Mouse (Mus musculus): ENCODE results near the gene Cux2.
"Not testable (repeated sequence)": the region's sequence is repeated elsewhere in the genome, so short reads cannot be mapped to it uniquely, and the experiment has no call there.

Cux2 gene

GRCm38 (mm10) chr5:121867963-121868362 is 181.9 kb downstream of the Cux2 start:
- no peak for DNase-seq (ENCODE audit: low spot score in 2 of 2)

- no peak for DNase-seq (ENCODE audit: low spot score in 2 of 2)
Measured at GRCm38 (mm10) chr5:121864330-121864729, 185.6 kb downstream of the Cux2 start.

GRCm38 (mm10) chr5:121861964-121862363 is 187.9 kb downstream of the Cux2 start:
- no peak for DNase-seq (ENCODE audit: low spot score in 2 of 2)

DNA sequence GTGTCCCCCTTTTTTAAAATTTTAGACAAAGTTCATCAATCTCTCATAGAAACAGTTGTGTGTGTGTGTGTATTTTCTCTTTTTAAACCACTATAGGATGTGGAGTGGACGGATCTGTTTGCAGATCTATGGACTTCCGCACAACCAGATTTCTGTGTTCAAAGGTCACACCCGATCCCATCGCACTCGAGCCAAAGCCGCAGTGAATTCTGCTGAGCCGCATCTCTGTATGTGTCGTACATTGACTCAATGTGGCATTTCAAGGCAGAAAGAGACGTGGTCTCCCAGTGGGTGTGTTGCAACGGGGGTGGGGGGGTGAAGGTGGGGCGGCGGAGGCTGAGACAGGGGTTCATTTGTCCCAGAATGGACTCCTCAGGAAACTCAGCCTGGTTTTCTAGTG is 191.5 kb downstream of the Cux2 start:
- no peak for DNase-seq (ENCODE audit: low spot score in 2 of 2)

GRCm38 (mm10) chr5:121856740-121857139 is 193.2 kb downstream of the Cux2 start:
- no peak for DNase-seq (ENCODE audit: low spot score in 2 of 2)

DNA sequence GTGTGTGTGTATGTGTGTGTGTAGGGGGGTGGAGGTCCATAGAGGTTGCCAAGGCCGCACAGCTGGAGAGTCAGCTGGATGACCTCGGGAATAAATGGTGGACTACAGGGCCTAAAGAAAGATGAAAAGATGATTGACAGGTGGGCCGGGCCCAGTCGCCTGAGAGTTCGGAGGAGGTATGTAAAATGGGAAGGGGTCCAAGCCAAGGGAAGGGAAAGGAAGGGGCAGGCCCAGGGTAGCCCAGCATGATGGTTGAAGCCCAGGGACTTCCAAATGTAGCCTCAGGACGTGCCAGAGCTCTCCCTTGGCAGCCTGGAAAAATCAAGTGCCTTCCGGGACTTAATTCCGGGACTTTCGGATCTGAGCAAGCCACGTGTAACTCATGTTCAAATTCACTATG is 195.1 kb downstream of the Cux2 start:
- no peak for DNase-seq (ENCODE audit: low spot score in 2 of 2)

DNA sequence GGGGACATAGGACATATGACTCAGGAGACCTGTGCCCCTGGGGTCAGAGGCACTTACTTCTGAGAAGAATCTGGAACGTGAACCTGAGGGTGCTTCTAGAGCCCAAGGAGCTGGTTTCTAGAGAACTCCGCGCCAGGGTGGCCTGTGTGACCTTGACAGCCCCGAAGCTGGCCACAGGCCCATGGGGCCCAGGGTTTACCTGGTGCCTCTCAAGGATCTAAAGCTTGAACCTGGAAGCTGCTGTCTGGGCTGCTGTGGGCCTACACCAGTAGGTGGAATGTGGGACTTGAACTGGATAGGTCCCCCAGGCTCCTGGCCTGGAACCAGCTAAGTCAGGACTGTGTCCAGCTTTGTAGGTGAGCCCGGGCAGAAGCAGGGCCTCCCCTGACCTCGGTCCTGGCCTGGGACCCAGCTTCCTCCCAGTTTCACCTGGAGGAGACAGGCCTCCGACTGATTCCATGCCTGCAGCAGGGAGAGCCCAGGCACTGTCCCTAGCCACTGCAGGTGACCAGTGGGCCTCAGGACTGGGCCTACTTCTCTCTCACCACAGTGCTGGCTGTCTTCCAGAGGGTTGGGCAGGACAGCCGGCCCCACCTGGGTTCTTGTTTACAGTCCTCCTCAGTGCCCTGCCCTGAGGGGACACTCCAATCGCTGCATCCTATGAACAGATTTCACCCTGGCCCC is 196.4 kb downstream of the Cux2 start:
- no peak for DNase-seq (ENCODE audit: low spot score in 2 of 2)

- DNase-seq (ENCODE audit: low spot score in 2 of 2), result no peak
Measured at GRCm38 (mm10) chr5:121849478-121850349, 200.2 kb downstream of the Cux2 start.

DNA sequence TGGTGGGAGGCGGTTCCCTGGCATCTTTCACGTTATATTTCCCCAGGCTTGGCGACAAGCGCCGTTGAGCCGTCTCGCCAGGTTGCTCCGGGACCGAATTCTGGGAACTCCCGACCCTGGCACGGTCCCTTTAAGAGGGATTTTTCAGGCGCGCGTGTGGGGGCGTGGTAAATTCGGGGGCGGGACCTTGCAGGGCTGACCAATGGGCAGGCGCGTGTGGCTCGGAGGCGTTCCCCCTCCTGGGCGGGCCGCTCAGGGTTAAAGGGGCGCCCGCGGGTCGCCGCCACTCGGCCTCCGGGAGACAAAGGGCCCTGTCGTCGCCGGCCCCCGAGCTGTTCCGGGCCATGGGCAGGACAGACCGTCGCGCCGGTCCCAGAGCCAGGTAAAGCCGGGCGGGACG is 201.2 kb downstream of the Cux2 start, which contains the start of gene Pheta1:
Gene Pheta1, plus strand, starts transcription at position 242 of the 400 bp plus-strand sequence.
- peak; percentile 83 to 88 for DNase-seq (ENCODE audit: low spot score in 2 of 2)

GRCm38 (mm10) chr5:121848035-121848519 is 201.8 kb downstream of the Cux2 start:
- DNase-seq (ENCODE audit: low spot score in 2 of 2), result no peak

GRCm38 (mm10) chr5:121847269-121847668 is 202.6 kb downstream of the Cux2 start:
- not testable (repeated sequence) for DNase-seq (ENCODE audit: low spot score in 2 of 2)

DNA sequence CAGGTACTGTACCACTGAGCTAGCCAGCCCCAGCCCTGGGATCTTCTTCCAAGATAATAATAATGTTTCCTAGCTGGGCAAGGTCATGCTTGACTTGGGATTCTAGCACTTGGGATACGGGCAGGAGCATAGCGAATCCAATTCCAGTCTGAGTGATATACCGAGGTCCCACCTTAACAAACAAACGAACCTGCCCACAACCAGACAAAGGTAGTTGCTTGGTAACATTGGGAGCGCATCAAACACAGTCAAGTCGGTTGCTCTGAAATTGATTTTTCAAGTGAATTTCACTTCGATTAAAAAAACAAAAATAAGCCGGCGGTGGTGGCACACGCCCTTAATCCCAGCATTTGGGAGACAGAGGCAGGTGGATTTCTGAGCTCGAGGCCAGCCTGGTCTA is 203.6 kb downstream of the Cux2 start:
- no peak for DNase-seq (ENCODE audit: low spot score in 2 of 2)

DNA sequence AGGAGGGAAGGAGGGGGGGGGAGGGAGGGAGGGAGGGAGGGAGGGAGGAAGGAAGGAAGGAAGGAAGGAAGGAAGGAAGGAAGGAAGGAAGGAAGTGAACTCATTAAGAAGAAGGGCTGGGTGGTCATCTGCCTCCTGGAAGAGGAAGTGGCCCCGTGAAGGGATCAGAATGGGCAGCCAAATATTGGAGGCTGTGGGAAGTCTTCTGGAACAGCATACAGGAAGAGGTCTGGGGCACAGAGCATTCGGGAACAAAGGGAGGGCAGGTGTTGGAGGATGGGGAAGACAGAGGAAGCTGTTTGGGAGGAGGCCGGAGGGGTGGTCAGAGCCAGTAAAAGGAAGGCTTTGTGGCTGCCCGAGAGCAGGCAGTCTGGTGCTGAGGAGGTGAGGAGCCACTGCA is 204.5 kb downstream of the Cux2 start:
- DNase-seq (ENCODE audit: low spot score in 2 of 2), result no peak

DNA sequence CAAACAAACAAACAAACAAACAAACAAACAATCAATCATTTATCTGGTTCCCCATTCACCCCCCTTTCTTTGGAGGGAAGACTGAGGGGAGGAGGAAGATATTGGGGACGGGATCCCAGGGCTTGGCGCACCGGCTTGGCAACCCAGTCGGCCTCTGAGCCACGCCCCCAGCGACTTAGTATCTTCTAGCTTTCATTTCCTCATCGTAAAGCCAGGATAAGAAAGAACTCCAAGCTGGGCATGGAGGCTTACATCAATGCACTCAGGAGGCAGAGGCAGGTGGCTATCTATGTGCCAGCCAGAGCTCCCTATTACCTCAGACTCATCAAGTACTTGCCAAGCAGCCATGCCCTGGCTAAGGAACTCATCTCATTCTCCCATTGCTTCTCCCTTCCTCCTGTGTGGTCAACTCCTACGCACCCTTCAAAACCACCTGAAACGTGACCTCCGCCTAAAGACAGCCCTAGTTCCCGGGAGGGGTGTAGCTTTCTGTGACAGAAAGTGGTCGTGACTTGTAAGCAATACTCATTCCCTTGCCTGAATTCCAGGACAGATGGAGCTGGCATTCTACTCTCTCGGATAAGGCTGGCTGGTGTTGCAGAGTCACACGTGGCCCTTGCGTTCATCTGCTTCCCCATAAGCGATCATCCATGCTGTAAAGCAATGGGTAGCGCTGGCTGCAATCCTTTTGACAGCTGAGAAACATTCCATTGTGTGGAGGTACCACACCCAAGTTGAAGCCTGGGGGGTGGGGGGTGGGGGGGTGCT is 206.6 kb downstream of the Cux2 start:
- peak in 1 of 2 experiments; percentile 47 for DNase-seq (ENCODE audit: low spot score in 2 of 2)

DNA sequence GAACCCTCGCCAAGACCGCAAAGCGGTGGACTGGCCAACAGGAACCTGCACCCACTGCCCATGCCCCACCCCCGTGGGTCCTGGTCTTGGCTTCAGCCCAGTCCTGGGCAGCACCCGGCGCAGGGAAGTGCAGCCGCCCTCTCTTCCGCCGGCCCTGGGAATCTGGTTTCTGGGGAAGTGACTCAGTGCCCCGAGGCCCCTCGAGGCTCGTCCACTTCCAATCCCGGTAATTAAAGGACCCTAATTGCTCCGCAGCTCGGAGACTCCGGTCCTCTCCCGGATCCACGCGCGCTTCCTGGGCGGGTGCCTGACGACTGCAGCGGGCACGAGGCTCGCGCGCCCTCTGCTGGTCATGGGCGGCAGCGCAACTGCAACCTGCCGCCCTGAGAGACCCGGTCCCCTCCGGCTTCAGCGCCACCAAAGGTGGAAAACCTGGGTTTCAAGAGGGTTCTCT is 207.2 kb downstream of the Cux2 start:
- DNase-seq (ENCODE audit: low spot score in 2 of 2), result peak; percentile 77 to 80

DNA sequence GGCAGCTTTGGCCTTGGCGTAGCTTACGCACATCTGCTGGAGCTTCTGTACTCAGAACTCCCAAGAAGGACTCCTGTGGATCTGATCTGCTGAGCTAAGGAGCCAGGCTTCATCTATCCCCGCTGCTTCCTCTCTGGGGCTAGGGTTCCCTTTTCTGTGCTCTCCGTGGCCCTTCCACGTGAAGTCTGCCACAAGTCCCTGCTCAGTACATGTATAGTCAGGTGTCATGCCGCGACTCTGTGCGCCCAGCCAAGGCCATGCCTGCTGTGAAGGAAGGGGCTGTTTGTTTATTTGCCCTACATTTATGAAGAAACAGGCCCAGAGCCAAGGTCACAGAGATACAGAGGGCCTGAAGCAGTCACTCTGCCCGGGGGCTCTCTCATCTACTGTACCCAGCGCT is 207.9 kb downstream of the Cux2 start:
- DNase-seq (ENCODE audit: low spot score in 2 of 2), result no peak

DNA sequence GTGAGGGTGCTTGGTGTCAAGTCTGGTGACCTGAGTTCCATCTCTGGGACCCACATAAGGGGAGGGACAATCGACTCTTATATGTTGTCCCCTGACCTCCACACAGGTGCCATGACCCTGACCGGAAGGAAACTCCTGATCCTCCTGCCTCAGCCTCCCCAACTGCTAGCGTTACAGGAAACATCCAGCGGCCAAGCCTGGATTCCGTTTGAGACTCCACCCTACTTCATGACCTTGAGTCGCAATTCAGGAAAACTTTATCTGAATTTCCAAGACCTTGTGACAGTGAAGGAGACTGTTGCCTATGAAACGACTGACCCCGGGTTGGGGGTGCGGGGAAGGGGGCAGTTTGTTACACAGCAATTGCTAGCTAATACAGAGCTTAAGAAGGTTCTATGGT is 208.4 kb downstream of the Cux2 start:
- no peak for DNase-seq (ENCODE audit: low spot score in 2 of 2)

GRCm38 (mm10) chr5:121839128-121839473 is 210.8 kb downstream of the Cux2 start:
- no peak for DNase-seq (ENCODE audit: low spot score in 2 of 2)

- DNase-seq (ENCODE audit: low spot score in 2 of 2), result peak; percentile 89 to 90
Measured at GRCm38 (mm10) chr5:121838341-121839127, 211.4 kb downstream of the Cux2 start.

DNA sequence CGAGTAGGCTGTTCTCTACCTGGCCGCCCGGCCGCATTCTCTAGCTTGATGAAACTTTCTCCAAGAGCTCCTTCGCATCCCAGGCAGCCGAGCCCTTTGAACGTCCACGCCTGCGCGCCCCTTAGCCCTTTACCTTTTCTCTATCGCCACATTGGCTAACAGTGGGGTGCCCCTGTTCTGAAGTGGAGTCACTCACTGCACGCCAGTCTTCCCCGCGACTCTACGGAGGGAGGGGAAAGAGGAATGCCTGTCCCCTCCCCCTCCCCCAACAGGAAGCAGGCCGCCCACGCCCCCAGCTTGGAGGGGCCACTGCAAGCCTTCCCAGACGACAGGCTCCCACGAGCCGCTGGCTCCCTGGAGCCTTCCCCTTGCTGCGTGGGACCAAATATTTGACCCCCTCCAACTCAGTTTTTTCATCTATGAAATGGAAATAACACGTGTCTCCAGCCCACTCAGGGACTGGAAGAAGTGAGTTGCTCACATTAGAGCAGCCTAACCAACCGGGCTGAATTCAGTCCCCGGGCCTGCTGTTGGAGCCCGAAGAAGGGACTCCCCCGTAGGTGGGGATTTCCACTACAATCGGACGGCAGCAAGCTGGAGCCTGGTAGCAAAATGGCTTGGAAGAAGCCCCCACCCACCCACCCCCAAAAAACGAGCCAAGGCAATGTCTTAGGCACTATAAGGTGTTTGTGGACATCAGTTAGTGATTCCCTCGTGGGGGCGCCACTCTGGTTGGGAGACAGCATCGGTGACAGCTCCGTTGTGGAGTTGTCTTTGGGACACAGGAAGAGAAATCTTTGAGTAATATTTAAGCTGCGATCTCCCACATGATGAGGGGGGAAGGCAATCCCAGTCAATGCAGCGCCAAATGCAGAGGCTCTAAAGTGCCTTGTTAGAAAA is 212.2 kb downstream of the Cux2 start, which contains the start of gene Sh2b3:
Gene Sh2b3, minus strand, starts transcription at position 206 of the 900 bp plus-strand sequence.
- peak; percentile 73 to 74 for DNase-seq (ENCODE audit: low spot score in 2 of 2)

Measured in spleen, postnatal 36 days (tissue).